Mouse (Mus musculus) testis, adult 2 months (tissue): ENCODE data around the gene Atg2a. TPM values are rescaled to one million over a fixed set of nuclear protein-coding genes. Genes with fewer than 3 reads are reported as not detected.

ENCODE experiments used
- H3K27ac ChIP-seq: fragments of 200-500 bp; 2 replicates; pipeline ENCODE4 v1.5.1; 2012; ENCODE audit warnings: low read depth, low read length; ENCODE audit not compliant: control insufficient read depth, insufficient read depth
- H3K27me3 ChIP-seq: fragments of 200-500 bp; 2 replicates; pipeline ENCODE4 v1.6.1; 2012; ENCODE audit warnings: mild to moderate bottlenecking, low read length, moderate library complexity; ENCODE audit not compliant: control insufficient read depth, insufficient read depth
- H3K36me3 ChIP-seq: fragments of 200-500 bp; 2 replicates; pipeline ENCODE4 v1.6.1; 2012; ENCODE audit warnings: mild to moderate bottlenecking, low read length; ENCODE audit not compliant: control insufficient read depth, insufficient read depth
- H3K4me1 ChIP-seq: fragments of 200-500 bp; 2 replicates; pipeline ENCODE4 v1.6.1; 2012; ENCODE audit warnings: low read length; ENCODE audit not compliant: control insufficient read depth, insufficient read depth
- H3K4me3 ChIP-seq: fragments of 200-500 bp; 2 replicates; pipeline ENCODE4 v1.5.1; 2012; ENCODE audit warnings: low read depth, mild to moderate bottlenecking, low read length, moderate library complexity, mixed read lengths; ENCODE audit not compliant: control insufficient read depth
- CTCF ChIP-seq: fragments of 200-500 bp; IDR thresholded peaks from 2 replicates; pipeline ENCODE4 v1.5.1; 2012; ENCODE audit warnings: low read depth, mild to moderate bottlenecking, inconsistent platforms, low read length, moderate library complexity; ENCODE audit not compliant: control insufficient read depth, insufficient read depth, insufficient replicate concordance
- POLR2A ChIP-seq: fragments of 200-500 bp; IDR thresholded peaks from 2 replicates; pipeline ENCODE4 v1.6.1; 2012; ENCODE audit warnings: low read depth, mild to moderate bottlenecking, inconsistent platforms, low read length, moderate library complexity; ENCODE audit not compliant: control insufficient read depth
- polyA plus RNA-seq: library from polyadenylated mRNA; depleted of rRNA; stranded (reverse); fragments of >200 nt; gene quantifications from 2 replicates; pipeline ENCODE4 v1.2.3, GENCODE M21; 2012; rRNA removed

The Atg2a gene
- 40.2 and 40.5 TPM in 2 replicates for polyA plus RNA-seq

DNA sequence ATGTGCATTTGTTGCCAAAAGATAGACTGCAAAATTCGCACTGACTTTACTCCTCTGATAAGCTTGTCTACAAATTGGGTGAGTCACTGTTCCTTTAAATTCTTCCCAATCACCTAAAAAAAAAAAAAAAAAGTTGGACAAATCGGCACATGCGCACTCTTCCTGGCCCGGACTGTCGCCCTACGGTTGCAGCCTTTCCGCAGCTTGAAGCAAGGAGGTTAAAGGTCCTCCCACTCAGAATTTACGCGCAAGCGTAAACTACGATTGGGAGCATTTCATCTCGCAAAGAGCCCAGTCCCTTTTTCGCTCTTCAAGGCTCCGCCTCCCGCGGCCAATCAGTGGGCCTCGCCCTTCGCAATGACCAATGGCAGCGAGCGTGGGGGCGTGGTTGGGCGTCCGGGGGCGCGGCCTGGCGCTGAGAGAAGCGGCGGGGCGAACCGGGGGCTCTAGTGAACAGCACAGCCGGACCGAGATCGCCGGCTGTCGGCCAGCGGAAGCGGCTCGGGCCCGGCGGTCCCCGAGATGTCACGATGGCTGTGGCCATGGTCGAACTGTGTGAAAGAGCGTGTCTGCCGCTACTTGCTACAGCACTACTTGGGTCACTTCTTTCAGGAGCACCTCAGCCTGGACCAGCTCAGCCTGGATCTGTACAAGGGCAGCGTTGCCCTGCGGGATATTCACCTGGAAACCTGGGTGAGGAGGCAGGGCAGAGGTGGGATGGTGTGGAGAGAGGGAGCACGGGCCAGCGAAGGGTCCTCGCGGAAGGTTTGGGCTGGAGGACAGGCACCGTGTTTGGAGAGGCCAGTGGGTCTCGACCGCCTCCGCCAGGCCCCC, at the start of gene Atg2a:
Gene Atg2a, plus strand, starts transcription at position 395 of the 834 bp plus-strand sequence.
- peak; percentile 62 for TF ChIP-seq POLR2A
- no peak for TF ChIP-seq CTCF
- no peaks in the 10 kb centered on the region for H3K27me3 ChIP-seq
- no peaks in the 10 kb centered on the region; the same call in 1 of the 2 replicates for H3K36me3 ChIP-seq
- peak within 1 kb of the TSS; percentile 91 for H3K27ac ChIP-seq
- H3K4me3 ChIP-seq, result peak within 1 kb of the TSS; percentile 95
- peaks cover 13% of the 10 kb centered on the region for H3K4me1 ChIP-seq

GRCm38 (mm10) chr19:6204265-6204664, 37.2 kb upstream of the Atg2a start:
- H3K27ac ChIP-seq, result no peak overlapping the region
- TF ChIP-seq CTCF, result no peak
- TF ChIP-seq POLR2A, result no peak
- H3K36me3 ChIP-seq, result no peaks in the 10 kb centered on the region; the same call in 1 of the 2 replicates

GRCm38 (mm10) chr19:6206716-6207115, 34.8 kb upstream of the Atg2a start:
- Histone ChIP-seq H3K4me1 (no peaks in the 10 kb centered on the region), H3K36me3 (no peaks in the 10 kb centered on the region; the same call in 1 of the 2 replicates), H3K27ac (no peak overlapping the region), H3K27me3 (no peaks in the 10 kb centered on the region), H3K4me3 (no peak overlapping the region)
- TF ChIP-seq POLR2A (no peak), CTCF (no peak)

More at GRCm38 (mm10) chr19:6204265-6204664, 37.2 kb upstream of the Atg2a start:
- Histone ChIP-seq H3K4me3 (no peak overlapping the region), H3K4me1 (no peaks in the 10 kb centered on the region), H3K27me3 (no peaks in the 10 kb centered on the region)

DNA sequence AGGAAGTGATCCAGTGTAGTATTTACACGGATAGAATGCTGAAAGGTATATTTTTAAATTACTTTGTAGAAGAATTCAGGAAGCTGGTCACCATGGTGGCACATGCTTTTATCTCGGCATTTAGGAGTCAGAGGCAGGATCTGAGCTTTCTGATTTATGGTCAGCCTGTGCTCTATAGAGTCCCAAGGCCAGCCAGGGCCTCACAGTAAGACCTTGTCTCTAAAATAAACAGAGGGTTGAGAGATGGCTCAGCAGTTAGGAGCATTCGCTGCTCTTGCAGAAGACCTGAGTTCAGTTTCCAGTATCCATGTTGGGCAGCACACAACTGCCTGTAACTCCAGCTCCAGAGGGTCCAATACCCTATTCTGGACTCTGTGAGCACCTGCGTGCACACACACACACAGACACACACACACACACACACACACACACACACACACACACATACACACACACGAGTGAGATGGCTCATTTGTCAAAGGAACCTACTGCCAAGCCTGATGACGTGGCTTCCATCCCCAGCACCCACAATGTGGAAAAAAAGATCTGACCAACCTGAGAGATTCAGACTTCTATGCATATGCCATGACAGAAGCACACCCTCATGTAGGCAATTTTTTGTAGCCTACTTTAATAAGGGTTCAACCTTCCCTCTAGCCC, 25.3 kb upstream of the Atg2a start:
- no peak overlapping the region for H3K27ac ChIP-seq
- H3K4me1 ChIP-seq, result no peaks in the 10 kb centered on the region
- TF ChIP-seq CTCF, result no peak
- TF ChIP-seq POLR2A, result no peak
- no peak overlapping the region for H3K4me3 ChIP-seq
- no peaks in the 10 kb centered on the region for H3K27me3 ChIP-seq
- no peaks in the 10 kb centered on the region for H3K36me3 ChIP-seq

GRCm38 (mm10) chr19:6218606-6219005, 22.9 kb upstream of the Atg2a start:
- Histone ChIP-seq H3K36me3 (no peaks in the 10 kb centered on the region), H3K4me1 (no peaks in the 10 kb centered on the region), H3K27me3 (no peaks in the 10 kb centered on the region), H3K4me3 (no peak overlapping the region), H3K27ac (no peak overlapping the region)
- no peak for TF ChIP-seq POLR2A
- no peak for TF ChIP-seq CTCF

GRCm38 (mm10) chr19:6226135-6226534, 15.3 kb upstream of the Atg2a start, which contains the start of gene Gpha2:
Gene Gpha2 (plus strand): TSS chr19:6226380.
- Histone ChIP-seq H3K27me3 (no peaks in the 10 kb centered on the region), H3K36me3 (no peaks in the 10 kb centered on the region), H3K4me1 (no peaks in the 10 kb centered on the region), H3K27ac (no peak within 1 kb of the TSS), H3K4me3 (no peak within 1 kb of the TSS)
- no peak for TF ChIP-seq POLR2A
- TF ChIP-seq CTCF, result no peak

- H3K27me3 ChIP-seq, result no peaks in the 10 kb centered on the region
- no peak overlapping the region for H3K4me3 ChIP-seq
- no peaks in the 10 kb centered on the region for H3K36me3 ChIP-seq
- no peaks in the 10 kb centered on the region for H3K4me1 ChIP-seq
- no peak for TF ChIP-seq POLR2A
- TF ChIP-seq CTCF, result no peak
- no peak overlapping the region for H3K27ac ChIP-seq
Measured at GRCm38 (mm10) chr19:6226763-6227162, 14.7 kb upstream of the Atg2a start.
